Comparison of ENCODE assay signal across 10 mouse cellular contexts in the genomic region with DNA sequence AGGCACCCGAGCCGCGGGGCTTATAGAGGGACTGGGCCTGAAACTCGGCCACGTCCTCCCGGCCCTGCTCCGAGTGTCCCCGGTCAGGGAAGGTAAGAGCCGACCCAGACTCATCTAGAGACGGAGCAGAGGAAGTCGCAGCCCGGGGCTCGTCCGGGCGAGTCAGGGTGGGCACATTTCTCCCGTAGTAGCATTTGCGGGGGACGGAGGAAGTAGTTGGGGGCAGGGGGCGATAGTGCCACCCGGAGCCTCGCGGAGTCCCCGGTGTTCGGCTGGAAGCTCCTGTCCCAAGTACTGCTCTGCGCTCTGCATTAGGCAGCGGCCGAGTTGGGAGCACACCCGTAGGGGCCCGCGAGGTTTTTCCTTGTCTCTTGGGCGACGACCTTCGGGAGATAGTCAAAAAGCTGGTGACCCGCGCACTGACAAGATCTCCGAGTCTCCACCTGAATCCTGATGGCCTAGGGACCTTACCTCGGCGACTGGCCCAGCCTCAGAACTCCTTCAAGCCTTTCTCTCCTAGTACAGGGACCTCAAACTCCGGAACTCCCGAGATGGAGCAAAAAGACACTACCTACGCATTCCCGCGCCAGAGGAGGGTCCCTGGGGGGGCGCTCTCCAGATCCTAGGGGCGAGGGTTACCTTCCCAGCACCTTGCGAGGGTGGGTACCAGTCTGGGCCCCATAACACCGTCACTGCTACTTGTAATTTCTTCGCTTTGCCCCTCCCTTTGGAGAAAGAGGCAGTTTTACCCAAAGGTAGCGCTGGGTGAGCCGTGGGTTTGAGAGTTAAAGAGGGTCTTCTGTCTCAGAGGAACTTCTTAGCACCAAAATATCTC. TPM values are rescaled to one million over a fixed set of nuclear protein-coding genes. Genes with fewer than 3 reads are reported as not detected.
DNase-seq lines count a peak whose midpoint lies in the region; ATAC-seq and TF ChIP-seq lines count a peak whose summit lies in the region.
"Had no signal": no experiment of that assay in that cellular context is flagged by ENCODE, and none has a peak within 500 bp of the region (broad histone marks: within the 10 kb centered on the region; RNA-seq: fewer than 3 reads in every experiment).

No protein-coding gene starts in this region.

- peak overlapping the region; percentile 45 for H3K4me2 ChIP-seq in forebrain, embryonic 15.5 days (replicated peaks)
- H3K4me2 ChIP-seq in liver, embryonic 16.5 days (ENCODE audit: low read depth, low read length) = peak overlapping the region; percentile 30; the same call in 1 of the 2 replicates

- no peak overlapping the region for H3K27ac ChIP-seq in ES-E14 (ENCODE audit: insufficient read depth, low read depth, low read length, poor library complexity, severe bottlenecking)
- H3K27ac ChIP-seq in forebrain, embryonic 15.5 days (replicated peaks) = no peak overlapping the region; the same call in 1 of the 2 replicates
- H3K27ac ChIP-seq in liver, embryonic 16.5 days (ENCODE audit: low read length) = no peak overlapping the region
- H3K27ac ChIP-seq in layer of hippocampus, adult 2 months = no peak overlapping the region
- no peak overlapping the region for H3K27ac ChIP-seq in cerebellum, adult 2 months (ENCODE audit: insufficient read depth, low read length)

- ATAC-seq in forebrain, embryonic 15.5 days (replicated peaks) = no peak
- ATAC-seq in liver, embryonic 16.5 days (ENCODE audit: low read depth) = no peak

- in situ Hi-C loops in ES-E14 (cut with MboI; ENCODE audit: low sequenced_read_pairs in 2 of 2, unreplicated experiment in 2 of 2) = no loop called here

- H3K9ac ChIP-seq in ES-E14 (ENCODE audit: insufficient read depth, low read depth, low read length, poor library complexity, severe bottlenecking) = no peak overlapping the region
- peak overlapping the region; percentile 48 for H3K9ac ChIP-seq in forebrain, embryonic 15.5 days (replicated peaks)
- no peak overlapping the region for H3K9ac ChIP-seq in liver, embryonic 16.5 days (ENCODE audit: low read depth, low read length)

- peak overlapping the region; percentile 5 to 33; a peak in 3 of 4 replicates for H3K4me3 ChIP-seq in ES-E14 (ENCODE audit: insufficient read depth in 1 of 2, low read depth in 1 of 2, low read length in 2 of 2, poor library complexity in 1 of 2, severe bottlenecking in 1 of 2)
- H3K4me3 ChIP-seq in forebrain, embryonic 15.5 days = peak overlapping the region; percentile 29
- H3K4me3 ChIP-seq in liver, embryonic 16.5 days (ENCODE audit: low read depth, low read length) = no peak overlapping the region
- H3K4me3 ChIP-seq in layer of hippocampus, adult 2 months = no peak overlapping the region
- H3K4me3 ChIP-seq in cerebellum, adult 2 months (replicated peaks; ENCODE audit: insufficient read depth, low read depth, low read length) = no peak overlapping the region

- intact Hi-C loops in heart, postnatal 10 days (cut with DNase I) = no loop called here
- intact Hi-C loops in gastrocnemius, postnatal 14 days (cut with DNase I; ENCODE audit: low total_unique reads) = loop anchor here (10.0 kb wide), 1 partner anchor 389 kb away; no protein-coding TSS in a partner anchor

- DNase-seq in heart, adult 11 months = peak; percentile 86
- no peak for DNase-seq in heart, postnatal 10 days
- DNase-seq in ES-E14 (ENCODE audit: low read depth, low spot score) = no peak
- no peak for DNase-seq in layer of hippocampus, adult 2 months (ENCODE audit: low spot score in 2 of 2)
- DNase-seq in cerebellum, adult 2 months = no peak
- no peak for DNase-seq in gastrocnemius, postnatal 14 days

- TF ChIP-seq POLR2A in cerebellum, adult 2 months (IDR thresholded peaks at IDR 0.05; ENCODE audit: borderline replicate concordance, insufficient read depth, low read length) = no peak

- 2% methylated on average over 50 of the region's 50 CpGs for WGBS in forebrain, embryonic 15.5 days
- WGBS in liver, embryonic 16.5 days (ENCODE audit: insufficient replicate concordance) = 1% methylated on average over 50 of the region's 50 CpGs
- WGBS in cerebellum, adult 2 months = 2% methylated on average over 50 of the region's 50 CpGs

- peaks cover 64% of the 10 kb centered on the region for H3K27me3 ChIP-seq in forebrain, embryonic 15.5 days
- peaks cover 70% of the 10 kb centered on the region for H3K27me3 ChIP-seq in liver, embryonic 16.5 days (ENCODE audit: control insufficient read depth, insufficient read depth, low read depth, low read length)
- H3K27me3 ChIP-seq in cerebellum, adult 2 months (ENCODE audit: control insufficient read depth, insufficient read depth, low read length) = peaks cover 9% of the 10 kb centered on the region; the same call in 1 of the 2 replicates

- no peak for TF ChIP-seq CTCF in layer of hippocampus, adult 2 months (conservative IDR thresholded peaks at IDR 0.05)
- no peak for TF ChIP-seq CTCF in cerebellum, adult 2 months (IDR thresholded peaks at IDR 0.05; ENCODE audit: borderline replicate concordance, insufficient read depth, low read depth, low read length)

- no peaks in the 10 kb centered on the region for H3K9me3 ChIP-seq in ES-E14 (ENCODE audit: control insufficient read depth, insufficient read depth, low read depth, low read length)
- no peaks in the 10 kb centered on the region for H3K9me3 ChIP-seq in forebrain, embryonic 15.5 days
- no peaks in the 10 kb centered on the region for H3K9me3 ChIP-seq in liver, embryonic 16.5 days (replicated peaks; ENCODE audit: control insufficient read depth, low read length)
- H3K9me3 ChIP-seq: G1E had no signal

- H3K36me3 ChIP-seq in ES-E14 (ENCODE audit: control insufficient read depth, insufficient read depth, low read length, poor library complexity, severe bottlenecking) = no peaks in the 10 kb centered on the region
- H3K36me3 ChIP-seq in forebrain, embryonic 15.5 days = no peaks in the 10 kb centered on the region
- no peaks in the 10 kb centered on the region for H3K36me3 ChIP-seq in liver, embryonic 16.5 days (ENCODE audit: control insufficient read depth, insufficient read depth)
- H3K36me3 ChIP-seq: G1E had no signal

- no peaks in the 10 kb centered on the region for H3K4me1 ChIP-seq in ES-E14 (ENCODE audit: control insufficient read depth in 2 of 2, insufficient read depth in 2 of 2, low read length in 2 of 2, poor library complexity in 1 of 2)
- peaks cover 13% of the 10 kb centered on the region for H3K4me1 ChIP-seq in forebrain, embryonic 15.5 days
- H3K4me1 ChIP-seq in liver, embryonic 16.5 days (ENCODE audit: control insufficient read depth, low read depth, low read length) = no peaks in the 10 kb centered on the region
- H3K4me1 ChIP-seq in cerebellum, adult 2 months (ENCODE audit: control insufficient read depth, insufficient read depth, low read length) = no peaks in the 10 kb centered on the region

TF ChIP-seq in ES-E14, 5 proteins besides CTCF, POLR2A, EP300 and RAD21:
- TF ChIP-seq MAFK (IDR thresholded peaks at IDR 0.05; ENCODE audit: insufficient read depth, low read depth, low read length) (no peak), ZNF384 (IDR thresholded peaks at IDR 0.05; ENCODE audit: low read depth, low read length) (no peak), HCFC1 (IDR thresholded peaks at IDR 0.05; ENCODE audit: borderline replicate concordance, insufficient read depth, low read length) (no peak), ZC3H11A (IDR thresholded peaks at IDR 0.05; ENCODE audit: borderline replicate concordance, low read depth, low read length) (no peak), CHD2 (IDR thresholded peaks at IDR 0.05; ENCODE audit: low read depth, low read length) (no peak)
TF ChIP-seq in ES-E14: peak in this region for 0.

RNA-seq across cellular contexts. Expression of gene Vax1, which starts 24.3 kb away (rescaled TPM):
- not detected for total RNA-seq in heart, postnatal 10 days (2021)
- total RNA-seq in ES-E14 (2012; rRNA removed) = not detected in 2 replicates
- 5.0 and 5.5 TPM in 2 replicates for polyA plus RNA-seq in forebrain, embryonic 15.5 days (2015; fragmentation: Nextera tagmentation; extraction: Ambion mirVana)
- not detected in 2 replicates for polyA plus RNA-seq in liver, embryonic 16.5 days (2015; fragmentation: Nextera tagmentation; extraction: Ambion mirVana)
- 1 to 10 TPM in 1 of 2 experiments, under 1 TPM in 1; 0.84 to 1.7 TPM for total RNA-seq in layer of hippocampus, adult 2 months (2021)
- polyA plus RNA-seq in cerebellum, adult 2 months (2012; rRNA removed) = 0.26 TPM in 1 of 2 replicates, not detected in the other
- total RNA-seq in gastrocnemius, postnatal 14 days (2021) = not detected
- total RNA-seq: G1E; heart, adult 18-20 months had no signal
- polyA plus RNA-seq: G1E had no signal

RNA-seq across cellular contexts. Expression of gene Kcnk18, which starts 24.8 kb away (rescaled TPM):
- total RNA-seq in heart, postnatal 10 days (2021) = not detected
- total RNA-seq in ES-E14 (2012; rRNA removed) = 0.11 and 0.18 TPM in 2 replicates
- polyA plus RNA-seq in forebrain, embryonic 15.5 days (2015; fragmentation: Nextera tagmentation; extraction: Ambion mirVana) = not detected in 2 replicates
- not detected in 2 replicates for polyA plus RNA-seq in liver, embryonic 16.5 days (2015; fragmentation: Nextera tagmentation; extraction: Ambion mirVana)
- total RNA-seq in layer of hippocampus, adult 2 months (2021) = not detected
- 0.03 TPM in 1 of 2 replicates, not detected in the other for polyA plus RNA-seq in cerebellum, adult 2 months (2012; rRNA removed)
- total RNA-seq in gastrocnemius, postnatal 14 days (2021) = not detected
- total RNA-seq: heart, adult 18-20 months had no signal
- polyA plus RNA-seq: G1E had no signal

Comparison
In these comparisons a context has a peak if more than half of its experiments do, and no peak if none do; other contexts are left out.
1. H3K4me3 ChIP-seq: peak in ES-E14 (2 of 2) and forebrain, embryonic 15.5 days (single experiment); none in liver, embryonic 16.5 days (single experiment), layer of hippocampus, adult 2 months (single experiment) and cerebellum, adult 2 months (single experiment).